Mouse (Mus musculus) ES-E14 (cell line): Measurements from ENCODE around the gene Wbp2.

ENCODE experiments used
- HCFC1 ChIP-seq: IDR thresholded peaks from 2 replicates; pipeline ENCODE4 v1.6.1; 2012; ENCODE audit warnings: low read length, inconsistent platforms, borderline replicate concordance; ENCODE audit not compliant: insufficient read depth
- MAFK ChIP-seq: IDR thresholded peaks from 2 replicates; pipeline ENCODE4 v1.6.1; 2014; ENCODE audit warnings: mild to moderate bottlenecking, low read depth, low read length, inconsistent platforms; ENCODE audit not compliant: insufficient read depth
- ZC3H11A ChIP-seq: IDR thresholded peaks from 2 replicates; pipeline ENCODE4 v1.6.1; 2012; ENCODE audit warnings: low read depth, mild to moderate bottlenecking, inconsistent platforms, low read length, borderline replicate concordance

- TF ChIP-seq MAFK (no peak), HCFC1 (no peak), ZC3H11A (no peak)
These were observed 45.9 kb upstream of the Wbp2 start for GRCm38 (mm10) chr11:116132366-116133333.
